Mouse (Mus musculus): Measurements from ENCODE around the gene Ppm1l.

The Ppm1l gene

GRCm38 (mm10) chr3:69316391-69317195 is at the start of gene Ppm1l:
Gene Ppm1l, plus strand, starts transcription at chr3:69316861.
- peak; percentile 95 to 97 for DNase-seq

- peak; percentile 59 to 66 for DNase-seq
Observed at GRCm38 (mm10) chr3:69271812-69272211, 44.8 kb upstream of the Ppm1l start.

DNA sequence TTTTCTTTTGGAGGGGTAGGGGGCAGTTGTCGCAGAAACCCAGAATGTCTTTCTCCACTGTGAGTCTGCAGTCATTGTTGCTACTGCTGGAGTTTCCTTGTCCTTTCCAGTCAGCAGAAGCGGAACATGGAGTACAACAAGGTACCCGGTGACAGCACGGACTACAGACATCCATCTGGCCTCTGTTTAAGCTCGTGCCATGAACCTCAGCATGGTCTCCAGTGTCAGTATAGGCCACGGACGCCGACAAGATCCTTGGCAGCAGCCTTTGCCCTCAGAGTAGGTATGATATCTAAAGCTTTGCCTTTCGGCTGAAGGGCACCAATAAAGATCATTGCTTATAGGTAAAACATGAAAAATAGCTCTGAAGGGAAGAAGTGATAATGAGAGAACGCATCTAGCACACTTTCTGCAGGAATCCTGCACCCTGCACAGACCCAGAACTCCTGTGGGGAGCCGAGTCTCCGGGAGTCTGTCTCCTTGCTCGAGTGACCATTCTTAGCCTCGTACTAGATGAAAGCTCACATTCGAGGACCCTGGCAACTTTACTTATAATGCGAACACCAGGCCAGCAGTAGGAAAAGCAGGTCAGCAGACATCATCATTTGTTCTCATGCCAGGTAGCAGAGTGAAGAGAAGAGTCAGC is 42.5 kb upstream of the Ppm1l start:
- peak; percentile 39 to 56 for DNase-seq

DNA sequence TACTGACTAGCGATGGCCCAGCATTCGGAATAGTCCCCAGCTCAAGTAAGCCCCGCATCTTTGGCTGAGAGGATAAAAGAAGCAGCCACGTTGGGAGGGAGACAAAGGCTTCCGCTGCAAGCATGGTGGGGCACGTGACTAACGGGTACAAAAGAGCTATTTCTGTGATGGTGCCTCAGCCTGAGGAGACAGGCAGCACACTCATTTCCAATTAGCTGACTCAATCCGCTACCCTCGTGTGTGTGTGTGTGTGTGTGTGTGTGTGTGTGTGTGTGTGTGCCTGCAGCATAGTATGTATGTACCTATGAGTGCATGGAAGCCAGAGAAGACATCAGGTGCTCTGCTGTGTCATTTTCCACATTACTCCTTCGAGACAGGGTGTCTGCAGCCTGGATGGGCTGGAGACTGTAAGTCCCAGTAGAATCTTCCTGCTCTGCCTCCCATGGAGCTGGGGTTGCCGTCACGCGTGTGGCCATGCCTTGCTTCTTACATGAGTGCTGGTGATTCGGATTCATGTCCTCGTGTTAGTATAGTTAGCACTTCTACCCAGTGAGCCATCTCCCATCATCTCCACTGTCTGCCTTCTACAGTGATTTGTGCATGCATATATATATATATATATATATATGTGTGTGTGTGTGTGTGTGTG is 41.9 kb upstream of the Ppm1l start:
- peak; percentile 24 to 43 for DNase-seq

- DNase-seq: no peak
Observed at GRCm38 (mm10) chr3:69278648-69279047, 38.0 kb upstream of the Ppm1l start.

DNA sequence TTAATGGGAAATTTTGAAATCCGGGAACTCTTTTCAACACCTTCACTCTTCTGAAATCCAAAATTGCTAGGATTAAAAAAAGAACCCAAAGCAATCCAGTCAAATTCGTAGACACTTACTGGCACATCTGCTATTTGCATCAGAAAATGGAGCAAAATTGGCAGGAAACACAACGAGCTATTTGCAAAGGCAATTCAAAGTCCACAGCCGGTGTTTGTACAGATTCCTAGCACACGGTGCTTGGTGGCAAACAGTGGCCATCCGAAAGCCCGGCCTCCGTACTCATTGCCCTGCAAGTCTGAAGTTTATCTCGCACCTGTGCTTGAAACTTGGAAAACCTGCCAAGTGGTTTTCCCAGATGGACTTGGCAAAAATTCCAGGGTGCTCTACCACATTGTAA is 34.3 kb upstream of the Ppm1l start:
- no peak for DNase-seq

GRCm38 (mm10) chr3:69283085-69283847 is 33.4 kb upstream of the Ppm1l start:
- peak; percentile 49 to 59 for DNase-seq

DNA sequence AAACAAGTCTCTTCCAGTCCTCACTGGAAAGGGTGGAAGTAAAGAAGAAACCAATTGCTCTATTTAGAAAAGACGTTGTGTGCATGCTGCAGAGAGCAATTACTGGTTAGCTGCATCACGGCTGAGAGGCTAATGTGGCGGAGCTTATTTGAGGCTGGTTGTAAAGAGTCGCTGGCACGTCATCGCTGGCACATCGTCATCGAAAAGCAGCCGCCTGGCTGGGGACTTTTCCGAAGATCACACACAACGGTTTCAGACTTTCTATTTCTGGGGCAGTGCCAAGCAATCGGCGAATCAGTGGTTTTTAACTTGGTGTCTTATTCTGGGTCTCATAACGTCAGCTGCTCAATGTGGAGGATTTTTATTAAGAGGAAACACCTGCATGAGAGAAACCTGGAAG is 26.8 kb upstream of the Ppm1l start:
- peak; percentile 68 to 72 for DNase-seq

DNA sequence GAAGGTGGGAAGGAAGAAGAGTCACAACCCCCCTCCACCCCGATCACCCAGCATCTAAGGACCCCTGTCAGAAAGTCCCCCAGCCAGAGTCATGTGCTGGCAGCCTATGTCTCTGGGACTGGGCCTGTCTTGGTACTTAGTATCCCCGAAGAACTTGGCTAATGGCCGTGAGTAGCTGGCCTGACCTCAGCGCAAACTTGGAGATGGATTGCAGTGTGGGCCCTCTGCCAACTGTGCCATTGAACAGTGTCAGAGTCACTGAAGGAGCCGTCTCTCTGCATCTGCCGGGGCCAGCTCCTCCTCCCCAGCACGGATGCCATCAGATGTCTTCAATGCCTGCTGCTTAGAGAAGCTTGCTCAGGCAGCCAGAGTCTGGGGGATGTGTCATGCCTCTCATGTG is 26.4 kb upstream of the Ppm1l start:
- peak; percentile 84 to 89 for DNase-seq

DNA sequence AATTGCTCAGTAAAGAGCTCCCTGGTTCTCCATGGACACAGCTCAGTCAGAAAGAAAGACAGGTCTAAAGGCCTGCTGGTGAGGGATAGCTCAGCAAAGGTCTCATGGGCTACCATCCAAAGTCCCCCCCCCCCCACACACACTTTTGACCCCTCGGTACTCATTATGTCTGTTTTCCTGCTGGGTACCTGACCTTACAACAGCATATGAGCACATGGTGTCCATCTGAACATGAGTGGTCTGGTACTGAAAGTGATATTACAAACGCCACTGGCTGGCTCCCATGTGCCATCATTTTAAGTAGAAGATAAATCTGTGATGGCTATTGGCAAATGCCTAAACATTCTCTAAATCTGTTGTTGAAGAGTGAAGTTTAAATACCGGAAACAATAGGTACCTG is 25.8 kb upstream of the Ppm1l start:
- no peak for DNase-seq

- DNase-seq: peak; percentile 40 to 42
Observed at GRCm38 (mm10) chr3:69292628-69293027, 24.0 kb upstream of the Ppm1l start.

- DNase-seq: no peak
Observed at GRCm38 (mm10) chr3:69296270-69296669, 20.4 kb upstream of the Ppm1l start.

DNA sequence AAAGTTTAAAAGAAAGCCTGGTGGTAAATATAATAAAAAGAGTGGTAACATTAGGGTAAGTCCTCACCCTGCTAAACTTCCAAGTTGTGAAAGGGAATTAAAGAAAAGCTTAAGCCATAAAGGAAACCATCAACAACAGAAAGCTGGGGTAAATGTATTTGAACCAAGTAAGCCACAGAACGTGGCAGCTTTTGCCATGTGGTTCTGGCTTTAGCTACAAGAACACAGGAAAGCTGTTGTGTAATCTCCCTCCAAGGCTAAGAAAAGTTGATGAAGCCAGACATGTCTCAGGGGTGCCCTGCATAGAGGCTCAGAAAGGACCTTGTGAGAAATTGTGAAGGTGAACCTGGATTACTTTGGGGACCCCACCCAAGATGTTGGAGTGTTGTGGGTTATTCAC is 16.5 kb upstream of the Ppm1l start:
- DNase-seq: no peak

DNA sequence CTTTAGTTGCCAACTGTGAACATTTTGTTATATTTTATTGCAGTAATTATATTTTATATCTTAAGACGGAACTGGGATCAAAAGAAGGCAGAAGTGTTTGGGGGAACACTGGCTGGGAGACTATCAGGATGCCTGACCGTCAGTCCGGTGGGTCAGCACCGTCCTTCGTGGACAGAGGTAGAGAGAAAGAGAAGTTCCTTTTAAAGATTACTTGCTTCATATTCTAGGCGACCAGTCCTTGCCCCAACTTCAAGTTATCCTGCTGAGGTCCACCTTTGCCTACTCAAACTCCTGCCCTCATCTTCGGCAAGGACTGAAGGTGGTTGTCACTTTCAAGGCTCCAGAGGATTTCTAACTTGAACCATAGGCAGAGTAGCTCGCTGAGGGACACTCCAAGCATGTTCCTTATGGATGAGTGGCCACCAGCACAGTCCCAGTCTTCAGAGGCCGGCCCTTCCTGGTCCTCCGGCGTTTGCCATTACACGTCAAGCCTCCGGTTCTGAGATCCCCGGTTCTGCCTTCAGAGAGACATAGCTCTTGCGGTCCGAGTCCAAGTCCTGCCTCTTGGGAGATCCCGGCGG is 761 bp upstream of the Ppm1l start:
- no peak for DNase-seq

- peak; percentile 68 to 78 for DNase-seq
Observed at GRCm38 (mm10) chr3:69317251-69318125, 827 bp downstream of the Ppm1l start.

DNA sequence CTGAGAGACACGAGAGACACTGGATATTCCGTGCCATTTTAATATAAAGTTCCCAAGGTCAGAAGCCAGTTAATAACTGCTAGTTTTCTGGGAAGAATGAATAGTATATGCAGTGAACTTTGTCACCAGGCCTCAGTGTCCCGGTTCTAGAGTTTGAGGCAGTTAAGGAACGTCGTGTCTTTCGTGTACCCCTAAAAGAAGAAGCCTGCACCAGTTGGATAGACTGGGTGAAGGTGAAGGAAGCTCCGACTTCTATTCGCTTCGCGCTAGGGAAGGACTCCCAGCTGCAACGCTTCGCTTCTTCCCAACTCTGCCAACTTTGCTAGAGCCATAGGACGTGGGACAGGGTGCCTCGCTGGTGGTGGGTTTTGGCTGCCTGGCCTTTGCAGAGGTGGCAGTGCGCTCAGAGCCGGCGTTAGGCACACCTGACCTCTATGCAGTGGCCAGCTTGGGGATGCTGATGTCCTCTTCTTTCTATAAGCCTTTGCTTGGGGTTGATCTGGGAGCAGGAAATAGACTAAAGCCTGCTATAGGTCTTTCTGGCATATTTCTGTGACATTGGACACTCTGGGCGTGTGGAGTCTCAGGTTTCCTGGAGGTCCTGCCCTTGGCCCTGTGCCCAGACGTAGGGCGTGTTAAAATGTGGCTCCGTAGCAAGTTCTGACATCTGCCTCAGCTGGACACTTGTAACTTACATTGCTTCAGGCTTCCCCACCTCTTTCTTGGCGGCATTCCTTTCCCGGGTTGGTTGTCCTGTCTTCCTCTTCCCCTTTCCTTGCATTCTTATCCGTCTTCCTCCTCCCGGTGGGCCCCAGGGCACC is 1.7 kb downstream of the Ppm1l start:
- DNase-seq: peak; percentile 59 to 60

DNA sequence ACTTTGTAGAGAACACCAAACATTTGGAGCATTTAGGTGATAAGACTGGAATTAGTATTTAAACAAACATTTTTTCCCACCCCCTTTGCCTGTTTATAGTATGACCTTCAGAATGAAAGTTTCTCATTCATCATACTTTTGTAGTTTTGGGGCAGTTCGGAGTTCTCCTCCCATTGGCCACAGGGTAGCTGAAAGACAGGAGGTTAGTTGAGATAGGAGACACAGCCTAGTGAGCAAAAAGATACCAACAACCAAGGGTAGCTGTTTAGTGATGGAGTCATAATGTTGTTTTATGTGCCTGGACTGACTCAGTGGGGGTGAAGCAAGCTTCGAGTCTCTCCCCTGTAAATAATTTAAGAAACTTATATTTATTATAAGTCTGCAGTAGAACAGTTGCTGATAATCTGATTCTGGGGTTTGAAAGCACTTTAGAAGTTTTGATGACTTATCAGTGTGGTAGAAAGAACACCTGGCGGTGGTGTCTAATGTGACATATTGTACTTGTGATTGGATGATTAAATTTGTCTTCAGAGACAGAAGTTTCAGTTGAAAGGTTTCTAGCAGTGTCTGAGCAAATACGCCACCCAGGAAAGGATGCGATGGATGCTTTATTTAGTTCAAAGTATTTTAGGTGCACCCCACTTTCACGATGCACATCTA is 2.5 kb downstream of the Ppm1l start:
- no peak for DNase-seq

DNA sequence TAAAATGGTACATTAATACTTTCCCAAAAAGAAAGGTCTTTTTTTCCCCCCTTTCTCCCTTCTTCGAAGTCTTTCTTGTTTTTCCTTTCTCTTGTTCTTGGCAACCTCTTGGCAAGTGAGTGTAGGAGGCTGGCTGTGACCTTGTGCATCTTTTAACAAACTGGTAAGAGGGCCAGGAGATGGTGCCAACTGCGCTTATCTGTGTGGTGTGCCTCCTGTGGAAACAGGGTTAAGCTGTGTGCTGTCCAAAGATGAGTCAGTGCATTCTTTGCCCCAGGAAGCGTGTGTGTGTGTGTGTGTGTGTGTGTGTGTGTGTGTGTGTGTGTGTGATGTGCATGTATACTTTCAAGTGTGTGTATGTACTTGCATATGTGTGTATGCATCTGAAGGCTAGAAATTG is 7.3 kb downstream of the Ppm1l start:
- peak; percentile 79 to 82 for DNase-seq

- no peak for DNase-seq
Observed at GRCm38 (mm10) chr3:69329910-69330309, 13.2 kb downstream of the Ppm1l start.

GRCm38 (mm10) chr3:69333819-69334218 is 17.2 kb downstream of the Ppm1l start:
- no peak for DNase-seq

Measured in cerebellum, postnatal 10 days (tissue).